Mouse (Mus musculus) midbrain, embryonic 14.5 days (tissue): ENCODE results near the gene Krtap17-1. TPM values are rescaled to one million over a fixed set of nuclear protein-coding genes. Genes with fewer than 3 reads are reported as not detected.

ENCODE experiments used
- polyA plus RNA-seq: library from polyadenylated mRNA; unstranded; fragments of >200 nt; fragmentation: Nextera tagmentation; extraction: Ambion mirVana; gene quantifications from 2 replicates; pipeline ENCODE4 v1.2.1, GENCODE M21; 2014

Gene Krtap17-1
- polyA plus RNA-seq, 1 experiment from 2014 or later: not detected

Other genes with a start within 250 kb of the Krtap17-1 start
- gene Gm11595, start 221.1 kb downstream of the Krtap17-1 start, polyA plus RNA-seq: not detected in 2 replicates
- gene Krtap4-8, start 213.3 kb downstream of the Krtap17-1 start, polyA plus RNA-seq: not detected in 2 replicates
- not detected in 2 replicates for gene Krtap4-9, start 208.8 kb downstream of the Krtap17-1 start, polyA plus RNA-seq
- not detected in 2 replicates for gene Gm11596, start 200.5 kb downstream of the Krtap17-1 start, polyA plus RNA-seq
- not detected in 2 replicates for gene Gm11569, start 195.1 kb downstream of the Krtap17-1 start, polyA plus RNA-seq
- gene Gm11554, start 189.5 kb downstream of the Krtap17-1 start, polyA plus RNA-seq: not detected in 2 replicates
- gene Krtap4-13, start 184.1 kb downstream of the Krtap17-1 start, polyA plus RNA-seq: not detected in 2 replicates
- gene Gm11564, start 178.3 kb downstream of the Krtap17-1 start, polyA plus RNA-seq: not detected in 2 replicates
- not detected in 2 replicates for gene 2300003K06Rik, start 155.9 kb downstream of the Krtap17-1 start, polyA plus RNA-seq
- gene Krtap4-16, start 142.4 kb downstream of the Krtap17-1 start, polyA plus RNA-seq: not detected in 2 replicates
- gene Gm11568, start 136.1 kb downstream of the Krtap17-1 start, polyA plus RNA-seq: not detected in 2 replicates
- gene Gm11559, start 129.5 kb downstream of the Krtap17-1 start, polyA plus RNA-seq: not detected in 2 replicates
- not detected in 2 replicates for gene Krtap9-1, start 120.6 kb downstream of the Krtap17-1 start, polyA plus RNA-seq
- gene Gm11567, start 114.8 kb downstream of the Krtap17-1 start, polyA plus RNA-seq: not detected in 2 replicates
- gene Krtap31-1, start 86.1 kb downstream of the Krtap17-1 start, polyA plus RNA-seq: not detected in 2 replicates
- gene Gm11565, start 79.2 kb downstream of the Krtap17-1 start, polyA plus RNA-seq: not detected in 2 replicates
- not detected in 2 replicates for gene Krtap31-2, start 57.7 kb downstream of the Krtap17-1 start, polyA plus RNA-seq
- gene Krtap9-5, start 45.5 kb downstream of the Krtap17-1 start, polyA plus RNA-seq: not detected in 2 replicates
- gene Krtap29-1, start 14.9 kb downstream of the Krtap17-1 start, polyA plus RNA-seq: not detected in 2 replicates
- gene Krtap16-1, start 7.4 kb downstream of the Krtap17-1 start, polyA plus RNA-seq: not detected in 2 replicates
- gene Krt33a, start 22.2 kb upstream of the Krtap17-1 start, polyA plus RNA-seq: not detected in 2 replicates
- gene Krt33b, start 35.9 kb upstream of the Krtap17-1 start, polyA plus RNA-seq: not detected in 2 replicates
- gene Krt34, start 47.6 kb upstream of the Krtap17-1 start, polyA plus RNA-seq: not detected in 2 replicates
- not detected in 2 replicates for gene Krt31, start 56.6 kb upstream of the Krtap17-1 start, polyA plus RNA-seq
- not detected in 2 replicates for gene Krt32, start 94.2 kb upstream of the Krtap17-1 start, polyA plus RNA-seq
- gene Krt35, start 102.2 kb upstream of the Krtap17-1 start, polyA plus RNA-seq: not detected in 2 replicates
- gene Krt36, start 111.6 kb upstream of the Krtap17-1 start, polyA plus RNA-seq: not detected in 2 replicates
- gene Krt13, start 127.6 kb upstream of the Krtap17-1 start, polyA plus RNA-seq: not detected in 2 replicates
- 0.16 TPM in 1 of 2 replicates, not detected in the other for gene Krt15, start 141.9 kb upstream of the Krtap17-1 start, polyA plus RNA-seq
- gene Krt19, start 154.7 kb upstream of the Krtap17-1 start, polyA plus RNA-seq: 0.72 and 1.4 TPM in 2 replicates
- gene Krt9, start 199.3 kb upstream of the Krtap17-1 start, polyA plus RNA-seq: not detected in 2 replicates
- gene Krt14, start 213.6 kb upstream of the Krtap17-1 start, polyA plus RNA-seq: not detected in 2 replicates